Mouse (Mus musculus) brain, embryonic 14.5 days (tissue): ENCODE measurements around the gene Commd1. TPM values are rescaled to one million over a fixed set of nuclear protein-coding genes. Genes with fewer than 3 reads are reported as not detected.

Experiments used
- DNase-seq: peaks from one replicate; pipeline ENCODE4 v3.0.0-alpha.2; 2011; ENCODE audit warnings: low read depth
- CTCF ChIP-seq: fragments of 200-500 bp; IDR thresholded peaks from 2 replicates; pipeline ENCODE4 v1.5.1; 2012; ENCODE audit warnings: inconsistent platforms, mild to moderate bottlenecking, moderate library complexity, borderline replicate concordance; ENCODE audit not compliant: insufficient read depth, insufficient read length; ENCODE audit errors: extremely low read depth
- POLR2A ChIP-seq: fragments of 200-500 bp; IDR thresholded peaks from 2 replicates; pipeline ENCODE4 v1.6.1; 2012; ENCODE audit warnings: mild to moderate bottlenecking, inconsistent platforms, borderline replicate concordance; ENCODE audit not compliant: poor library complexity, insufficient read depth, insufficient read length, severe bottlenecking; ENCODE audit errors: extremely low read depth
- polyA plus RNA-seq: library from polyadenylated mRNA; depleted of rRNA; stranded (reverse); fragments of >200 nt; gene quantifications from 2 replicates; pipeline ENCODE4 v1.2.3, GENCODE M21; 2012

Gene Commd1
- polyA plus RNA-seq, 1 experiment, result 57.5 TPM

- TF ChIP-seq POLR2A (no peak), CTCF (no peak)
- peak; percentile 85 for DNase-seq
Measured at GRCm38 (mm10) chr11:22864305-22865060, 117.7 kb downstream of the Commd1 start.

- TF ChIP-seq CTCF (no peak), POLR2A (no peak)
- DNase-seq, result no peak
Measured at GRCm38 (mm10) chr11:22863581-22863980, 118.6 kb downstream of the Commd1 start.

- TF ChIP-seq CTCF, result no peak
- TF ChIP-seq POLR2A, result no peak
- DNase-seq, result no peak
Measured at GRCm38 (mm10) chr11:22861315-22861714, 120.9 kb downstream of the Commd1 start.

GRCm38 (mm10) chr11:22860335-22861227 is 121.6 kb downstream of the Commd1 start, which contains the start of gene B3gnt2:
Gene B3gnt2 (minus strand): TSS chr11:22860961.
- DNase-seq, result no peak
- TF ChIP-seq CTCF, result no peak
- no peak for TF ChIP-seq POLR2A

- TF ChIP-seq POLR2A (0 out of 2 replicates have a peak, but pooled peaks have one; percentile 44), CTCF (peak; percentile 13; the same call in 1 of the 2 replicates)
- peak; percentile 88 for DNase-seq
Measured at GRCm38 (mm10) chr11:22859633-22860334, 122.4 kb downstream of the Commd1 start.

GRCm38 (mm10) chr11:22859301-22859632 is 122.9 kb downstream of the Commd1 start:
- no peak for TF ChIP-seq CTCF
- TF ChIP-seq POLR2A, result no peak
- no peak for DNase-seq

- DNase-seq, result no peak
- no peak for TF ChIP-seq CTCF
- TF ChIP-seq POLR2A, result no peak
Measured at GRCm38 (mm10) chr11:22858441-22859300, 123.5 kb downstream of the Commd1 start.

- TF ChIP-seq CTCF (no peak), POLR2A (no peak)
- no peak for DNase-seq
Measured at GRCm38 (mm10) chr11:22857705-22858440, 124.3 kb downstream of the Commd1 start.

GRCm38 (mm10) chr11:22857106-22857704 is 125.0 kb downstream of the Commd1 start:
- TF ChIP-seq POLR2A, result no peak
- TF ChIP-seq CTCF, result no peak
- DNase-seq, result no peak
